Mouse (Mus musculus) heart, embryonic 12.5 days (tissue): ENCODE measurements around the gene Ankrd12. TPM values are rescaled to one million over a fixed set of nuclear protein-coding genes. Genes with fewer than 3 reads are reported as not detected.

Experiments used
- ATAC-seq: fragments of 200-750 bp; cut with Nextera tagmentation; 2 replicates; pipeline ENCODE4 v1.8.0; 2017; ENCODE audit warnings: moderate TSS enrichment, moderate library complexity; ENCODE audit not compliant: insufficient number of reproducible peaks, low FRiP score
- H3K27ac ChIP-seq: fragments of 300-500 bp; sonication (generic); 2 replicates; pipeline ENCODE4 v1.5.1; 2016; ENCODE audit warnings: mild to moderate bottlenecking, moderate library complexity; ENCODE audit not compliant: poor library complexity, severe bottlenecking
- H3K27me3 ChIP-seq: fragments of 300-500 bp; sonication (generic); replicated peaks from 2 replicates; pipeline ENCODE4 v1.6.1; 2016; ENCODE audit warnings: mild to moderate bottlenecking, moderate library complexity
- H3K36me3 ChIP-seq: fragments of 300-500 bp; sonication (generic); 2 replicates; pipeline ENCODE4 v1.6.1; 2016; ENCODE audit warnings: mild to moderate bottlenecking, moderate library complexity
- H3K4me1 ChIP-seq: fragments of 300-500 bp; sonication (generic); replicated peaks from 2 replicates; pipeline ENCODE4 v1.6.1; 2016; ENCODE audit warnings: mild to moderate bottlenecking
- H3K4me2 ChIP-seq: fragments of 300-500 bp; sonication (generic); 2 replicates; pipeline ENCODE4 v1.6.1; 2016; ENCODE audit warnings: mild to moderate bottlenecking, moderate library complexity
- H3K4me3 ChIP-seq: fragments of 300-500 bp; sonication (generic); 2 replicates; pipeline ENCODE4 v1.5.1; 2016; ENCODE audit warnings: mild to moderate bottlenecking
- H3K9ac ChIP-seq: fragments of 300-500 bp; sonication (generic); 2 replicates; pipeline ENCODE4 v1.6.1; 2016; ENCODE audit warnings: mild to moderate bottlenecking, moderate library complexity
- H3K9me3 ChIP-seq: fragments of 300-500 bp; sonication (generic); replicated peaks from 2 replicates; pipeline ENCODE4 v1.6.1; 2016; ENCODE audit warnings: mild to moderate bottlenecking, moderate library complexity
- WGBS: fragments of 180-500 bp; shearing (Covaris S2); methylation state at CpG from one replicate; pipeline ENCODE4 v1.1.7; 2016; 5-methylcytosine and 5-hydroxymethylcytosine counted together
- polyA plus RNA-seq: library from polyadenylated mRNA; unstranded; fragments of >200 nt; fragmentation: Nextera tagmentation; extraction: Ambion mirVana; gene quantifications from 2 replicates; pipeline ENCODE4 v1.2.1, GENCODE M21; 2016

Ankrd12 gene
- polyA plus RNA-seq, 1 experiment from 2014 or later, result 18.7 TPM

DNA sequence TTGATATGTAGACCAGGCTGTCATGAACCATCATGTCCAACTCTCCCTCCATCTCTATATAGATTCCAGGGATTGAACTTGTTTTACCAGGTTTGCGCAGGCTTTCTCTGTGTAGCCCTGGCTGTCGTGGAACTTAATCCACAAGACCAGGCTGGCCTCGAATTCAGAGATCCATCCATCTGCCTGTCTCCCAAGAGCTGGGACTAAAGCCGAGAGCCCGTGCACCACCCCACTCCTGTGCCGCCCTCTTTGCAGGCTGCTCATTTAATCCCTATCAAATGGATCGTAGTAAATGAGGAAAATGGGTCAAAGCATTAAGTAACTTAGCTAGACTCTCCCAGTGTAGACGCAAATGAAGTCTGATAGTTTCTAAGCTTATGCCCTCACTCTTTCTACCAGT is 30.6 kb upstream of the Ankrd12 start:
- H3K9ac ChIP-seq, result no peak overlapping the region; the same call in 1 of the 2 replicates
- H3K9me3 ChIP-seq, result no peaks in the 10 kb centered on the region
- H3K27me3 ChIP-seq, result no peaks in the 10 kb centered on the region
- no peak overlapping the region for H3K4me2 ChIP-seq
- no peak overlapping the region for H3K27ac ChIP-seq
- H3K36me3 ChIP-seq, result no peaks in the 10 kb centered on the region
- no peak for ATAC-seq
- H3K4me1 ChIP-seq, result peaks cover 12% of the 10 kb centered on the region
- no peak overlapping the region for H3K4me3 ChIP-seq
- 67% methylated on average over 8 of the region's 8 CpGs for WGBS

- H3K9me3 ChIP-seq, result no peaks in the 10 kb centered on the region
- H3K36me3 ChIP-seq, result no peaks in the 10 kb centered on the region
- no peak overlapping the region for H3K4me3 ChIP-seq
- H3K4me2 ChIP-seq, result no peak overlapping the region
- ATAC-seq, result no peak
- no peaks in the 10 kb centered on the region for H3K27me3 ChIP-seq
- H3K4me1 ChIP-seq, result peaks cover 8% of the 10 kb centered on the region; the same call in 1 of the 2 replicates
- WGBS, result 51% methylated on average over 10 of the region's 10 CpGs
- H3K9ac ChIP-seq, result no peak overlapping the region
- H3K27ac ChIP-seq, result no peak overlapping the region
Observed at GRCm38 (mm10) chr17:66106601-66107267, 29.8 kb upstream of the Ankrd12 start.

GRCm38 (mm10) chr17:66104076-66104475 is 27.2 kb upstream of the Ankrd12 start:
- Histone ChIP-seq H3K4me2 (no peak overlapping the region), H3K9me3 (no peaks in the 10 kb centered on the region), H3K9ac (no peak overlapping the region), H3K4me1 (peaks cover 9% of the 10 kb centered on the region), H3K27ac (no peak overlapping the region), H3K36me3 (no peaks in the 10 kb centered on the region), H3K4me3 (no peak overlapping the region), H3K27me3 (no peaks in the 10 kb centered on the region)
- WGBS, result 86% methylated on average over 7 of the region's 7 CpGs
- ATAC-seq, result no peak

DNA sequence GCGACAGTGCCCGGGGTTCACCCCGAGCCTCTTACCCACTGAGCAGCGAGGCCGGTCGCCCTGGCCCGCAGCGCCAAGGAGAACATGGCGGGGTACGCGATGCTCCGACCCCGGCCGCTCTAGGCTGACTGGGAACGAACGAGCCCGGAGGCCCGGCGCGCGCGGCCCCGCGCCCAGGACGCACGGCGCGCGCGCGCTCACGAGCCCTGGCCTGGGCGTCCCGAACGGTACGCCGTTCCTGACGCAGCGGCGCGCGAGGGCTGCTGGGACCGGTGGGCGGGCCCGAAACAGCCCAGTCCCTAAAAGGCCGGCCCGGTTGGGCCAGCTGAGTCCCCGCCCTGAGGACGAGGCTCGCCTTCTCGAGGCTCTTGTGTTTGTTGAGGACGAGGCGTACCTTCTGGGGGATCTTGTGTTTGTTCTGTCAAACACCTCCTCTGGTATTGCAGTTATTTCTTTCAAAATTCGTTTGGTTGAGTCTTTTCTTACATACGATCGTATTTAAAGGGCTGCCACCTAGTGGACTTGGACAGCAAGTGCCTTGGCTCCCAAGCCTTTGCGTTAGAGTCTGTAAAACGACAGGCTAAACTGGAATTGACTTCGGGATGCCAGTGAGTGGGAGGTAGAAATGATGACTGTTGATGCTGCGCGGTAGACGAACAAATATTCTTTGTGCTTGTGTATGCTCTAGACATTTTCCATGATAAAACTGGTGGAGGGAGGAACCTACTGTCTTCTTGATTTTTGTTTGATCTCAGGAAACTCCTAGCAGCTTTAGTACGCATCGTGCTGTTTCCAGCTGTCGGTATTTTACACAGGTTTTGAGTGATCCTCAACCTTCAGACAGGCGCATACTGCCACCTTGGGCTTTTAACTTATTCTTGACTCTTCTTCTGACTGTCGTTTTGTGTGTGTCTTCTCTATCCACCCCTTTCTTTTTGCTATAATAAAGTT is 24.8 kb upstream of the Ankrd12 start, which contains the start of gene Ndufv2:
Ndufv2 (minus strand) TSS at position 180 of the 951 bp plus-strand sequence.
- no peaks in the 10 kb centered on the region for H3K9me3 ChIP-seq
- peak within 1 kb of the TSS; percentile 94 for H3K27ac ChIP-seq
- under 1% methylated on average over 67 of the region's 67 CpGs for WGBS
- ATAC-seq, result peak; percentile 100
- no peaks in the 10 kb centered on the region for H3K27me3 ChIP-seq
- H3K9ac ChIP-seq, result peak within 1 kb of the TSS; percentile 97
- H3K36me3 ChIP-seq, result no peaks in the 10 kb centered on the region; the same call in 1 of the 2 replicates
- H3K4me2 ChIP-seq, result peak within 1 kb of the TSS; percentile 88
- H3K4me1 ChIP-seq, result peaks cover 14% of the 10 kb centered on the region
- peak within 1 kb of the TSS; percentile 70 for H3K4me3 ChIP-seq

- WGBS, result 1% methylated on average over 41 of the region's 41 CpGs
- peak; percentile 68 for ATAC-seq
Observed at GRCm38 (mm10) chr17:66100566-66101379, 23.9 kb upstream of the Ankrd12 start.

DNA sequence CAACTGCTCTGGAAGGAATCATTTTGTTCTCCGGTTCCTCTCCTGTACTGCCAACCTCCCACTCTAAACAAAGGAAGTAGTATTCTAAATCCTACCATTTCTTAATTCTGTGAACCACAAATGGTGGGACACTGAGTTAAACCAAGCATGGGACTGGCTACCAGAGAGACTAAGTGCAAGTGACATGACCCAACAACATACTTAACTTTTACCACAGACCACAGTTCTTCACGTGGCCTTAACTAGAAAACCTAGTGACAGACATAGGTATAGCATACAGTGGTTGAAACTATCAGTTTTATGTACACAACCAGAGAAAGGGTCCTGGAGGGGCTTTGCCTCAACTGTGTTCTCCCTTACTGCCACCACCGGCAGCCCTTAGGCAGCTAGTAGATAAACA is 15.8 kb upstream of the Ankrd12 start:
- ATAC-seq, result no peak
- H3K9ac ChIP-seq, result no peak overlapping the region
- WGBS, result 83% methylated on average over 3 of the region's 3 CpGs
- no peaks in the 10 kb centered on the region for H3K9me3 ChIP-seq
- no peak overlapping the region for H3K4me3 ChIP-seq
- H3K27ac ChIP-seq, result no peak overlapping the region
- no peak overlapping the region for H3K4me2 ChIP-seq
- no peaks in the 10 kb centered on the region for H3K4me1 ChIP-seq
- peaks cover 29% of the 10 kb centered on the region for H3K36me3 ChIP-seq
- H3K27me3 ChIP-seq, result no peaks in the 10 kb centered on the region

More at GRCm38 (mm10) chr17:66100566-66101379, 23.9 kb upstream of the Ankrd12 start:
- peak overlapping the region; percentile 88 for H3K4me2 ChIP-seq
- H3K4me3 ChIP-seq, result peak overlapping the region; percentile 70
- no peaks in the 10 kb centered on the region for H3K27me3 ChIP-seq
- H3K27ac ChIP-seq, result peak overlapping the region; percentile 94
- H3K9me3 ChIP-seq, result no peaks in the 10 kb centered on the region
- H3K4me1 ChIP-seq, result peaks cover 14% of the 10 kb centered on the region
- H3K9ac ChIP-seq, result peak overlapping the region; percentile 97
- no peaks in the 10 kb centered on the region; the same call in 1 of the 2 replicates for H3K36me3 ChIP-seq

GRCm38 (mm10) chr17:66092065-66092464 is 15.2 kb upstream of the Ankrd12 start:
- Histone ChIP-seq H3K4me3 (no peak overlapping the region), H3K4me1 (no peaks in the 10 kb centered on the region), H3K27me3 (no peaks in the 10 kb centered on the region), H3K36me3 (peaks cover 33% of the 10 kb centered on the region), H3K9ac (no peak overlapping the region), H3K4me2 (no peak overlapping the region), H3K27ac (no peak overlapping the region), H3K9me3 (no peaks in the 10 kb centered on the region)
- 93% methylated on average over 2 of the region's 2 CpGs for WGBS
- no peak for ATAC-seq

DNA sequence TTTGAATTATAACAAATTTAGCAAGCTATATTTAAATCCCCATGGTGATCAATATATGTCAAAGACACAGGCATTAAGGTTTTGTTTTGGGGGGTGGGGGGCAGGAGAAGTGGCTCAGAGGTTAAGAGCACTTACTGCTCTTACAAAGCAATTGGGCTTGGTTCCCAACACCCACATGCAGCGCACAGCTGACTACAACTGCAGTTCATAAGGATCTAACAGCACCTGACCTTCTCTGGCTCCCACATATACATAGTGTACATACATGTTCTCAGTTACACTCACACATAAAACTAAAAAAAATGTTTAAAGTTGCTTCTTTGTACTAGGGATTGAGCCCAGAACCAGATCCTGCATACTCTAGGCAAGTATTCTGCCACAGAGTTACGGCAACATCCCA is 14.5 kb upstream of the Ankrd12 start:
- no peak overlapping the region for H3K27ac ChIP-seq
- H3K36me3 ChIP-seq, result peaks cover 39% of the 10 kb centered on the region
- H3K27me3 ChIP-seq, result no peaks in the 10 kb centered on the region
- 94% methylated on average over 2 of the region's 2 CpGs for WGBS
- H3K4me3 ChIP-seq, result no peak overlapping the region
- no peak for ATAC-seq
- no peak overlapping the region for H3K4me2 ChIP-seq
- no peaks in the 10 kb centered on the region for H3K9me3 ChIP-seq
- H3K9ac ChIP-seq, result no peak overlapping the region
- no peaks in the 10 kb centered on the region for H3K4me1 ChIP-seq

GRCm38 (mm10) chr17:66090251-66090650 is 13.4 kb upstream of the Ankrd12 start:
- Histone ChIP-seq H3K4me2 (no peak overlapping the region), H3K36me3 (peaks cover 49% of the 10 kb centered on the region), H3K27ac (no peak overlapping the region), H3K9me3 (no peaks in the 10 kb centered on the region), H3K9ac (no peak overlapping the region), H3K27me3 (no peaks in the 10 kb centered on the region), H3K4me1 (no peaks in the 10 kb centered on the region), H3K4me3 (no peak overlapping the region)
- ATAC-seq, result no peak

GRCm38 (mm10) chr17:66085038-66085437 is 8.1 kb upstream of the Ankrd12 start:
- H3K4me1 ChIP-seq, result no peaks in the 10 kb centered on the region
- H3K9ac ChIP-seq, result no peak overlapping the region
- H3K27me3 ChIP-seq, result no peaks in the 10 kb centered on the region
- H3K36me3 ChIP-seq, result peaks cover 57% of the 10 kb centered on the region
- 88% methylated on average over 1 of the region's 1 CpGs for WGBS
- H3K27ac ChIP-seq, result no peak overlapping the region
- H3K4me2 ChIP-seq, result no peak overlapping the region
- no peaks in the 10 kb centered on the region for H3K9me3 ChIP-seq
- H3K4me3 ChIP-seq, result no peak overlapping the region
- no peak for ATAC-seq
